Mouse (Mus musculus): ENCODE results near the gene Tbc1d12.
"Not testable (repeated sequence)": the region's sequence is repeated elsewhere in the genome, so short reads cannot be mapped to it uniquely, and the experiment has no call there.

Tbc1d12 gene

DNA sequence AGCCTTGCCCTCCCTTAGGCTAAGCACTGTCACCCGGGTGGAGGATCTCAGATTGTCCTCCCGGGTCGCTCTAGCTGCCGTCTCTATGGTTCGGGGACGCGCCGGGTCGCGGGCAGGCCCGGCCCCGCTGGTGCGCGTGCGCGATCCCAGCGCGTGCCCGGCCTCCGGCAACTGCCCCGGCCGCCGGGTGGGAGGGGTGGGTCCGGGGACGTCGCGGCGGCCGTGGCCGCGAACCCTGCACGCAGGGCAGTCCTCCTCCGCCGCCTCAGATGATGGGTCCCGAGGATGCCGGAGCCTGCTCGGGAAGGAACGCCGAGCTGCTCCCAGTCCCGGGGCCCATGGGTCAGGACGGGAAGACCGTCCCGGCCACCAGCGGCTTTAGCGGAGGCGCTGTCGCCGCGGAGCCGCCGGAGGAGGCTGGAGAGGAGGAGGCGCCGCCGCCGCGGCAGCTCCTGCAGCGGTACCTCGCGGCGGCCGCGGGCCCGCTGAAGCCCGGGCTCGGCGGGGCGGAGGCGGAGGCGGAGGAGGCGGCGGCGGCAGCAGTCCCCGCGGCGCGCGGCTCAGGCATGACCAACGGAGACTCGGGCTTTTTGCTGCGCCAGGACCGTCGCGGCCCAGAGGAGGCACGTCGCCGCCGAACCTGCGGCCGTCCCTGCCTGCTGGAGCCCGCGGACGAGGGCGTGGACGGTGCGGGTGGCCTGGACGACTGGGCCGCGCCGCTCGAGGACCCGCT lies at the start of gene Tbc1d12:
Tbc1d12 (plus strand) TSS at position 142 of the 733 bp plus-strand sequence.
- peak; percentile 97 for DNase-seq (ENCODE audit: low read depth)

GRCm38 (mm10) chr19:38787756-38788155 lies 48.6 kb upstream of the Tbc1d12 start:
- no peak for DNase-seq (ENCODE audit: low read depth)

- no peak for DNase-seq (ENCODE audit: low read depth)
Measured at GRCm38 (mm10) chr19:38793563-38794045, 42.8 kb upstream of the Tbc1d12 start.

- no peak for DNase-seq (ENCODE audit: low read depth)
Measured at GRCm38 (mm10) chr19:38796546-38796945, 39.8 kb upstream of the Tbc1d12 start.

DNA sequence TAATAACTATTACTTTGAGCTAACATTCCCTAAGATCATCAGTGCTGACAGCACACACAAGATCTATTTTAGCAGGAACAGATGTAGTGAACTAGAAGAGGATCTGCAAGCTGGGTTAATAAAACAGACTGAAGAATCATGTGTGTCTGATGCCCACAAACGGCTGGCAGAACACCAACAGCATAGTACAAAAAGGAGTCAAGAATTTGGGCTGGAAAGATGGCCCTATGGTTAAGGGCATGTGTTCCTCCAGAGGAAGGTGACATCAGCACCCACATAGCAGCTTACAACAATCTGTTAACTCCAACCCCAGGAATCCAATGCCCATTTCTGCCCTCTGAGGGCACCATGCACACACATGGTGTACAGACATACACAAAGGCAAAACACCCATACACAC lies 38.1 kb upstream of the Tbc1d12 start:
- no peak for DNase-seq (ENCODE audit: low read depth)

DNA sequence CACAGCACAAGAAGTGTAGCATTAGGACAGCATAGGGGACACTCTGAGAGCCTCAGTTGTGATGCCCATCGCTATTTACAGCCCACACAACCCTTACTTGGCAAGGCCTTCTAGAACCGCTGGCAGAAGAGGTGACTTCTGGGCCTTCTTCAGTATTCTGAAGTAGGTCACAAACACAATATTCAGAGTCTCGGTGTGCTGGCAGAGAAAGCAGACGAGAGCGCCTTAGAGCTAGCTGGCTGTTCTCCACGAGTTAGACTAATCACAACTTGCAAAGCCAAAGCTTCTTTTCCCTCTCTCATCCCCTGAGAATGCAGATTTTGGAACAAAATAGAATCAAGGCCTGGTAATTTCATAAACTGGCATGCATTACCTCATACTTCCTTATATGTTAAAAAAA lies 37.6 kb upstream of the Tbc1d12 start:
- no peak for DNase-seq (ENCODE audit: low read depth)

DNA sequence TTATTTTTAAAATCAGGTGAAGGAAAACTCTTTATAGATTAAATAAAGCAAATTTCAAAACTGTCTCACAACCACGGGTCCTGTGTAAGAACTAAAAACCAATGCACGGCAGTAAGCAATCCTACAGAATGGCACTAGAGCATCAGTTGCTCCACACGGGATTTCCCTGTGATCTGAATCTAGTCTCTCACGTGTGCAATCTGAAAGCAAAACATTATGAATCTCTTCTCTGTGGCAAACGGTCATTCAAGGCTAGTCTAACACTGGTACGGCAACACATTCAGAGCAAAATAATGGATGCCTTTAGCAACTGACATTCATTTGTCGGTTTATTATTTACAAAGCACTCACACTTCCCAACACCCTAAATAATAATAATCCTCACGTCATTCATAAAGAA lies 18.2 kb upstream of the Tbc1d12 start:
- DNase-seq (ENCODE audit: low read depth): peak; percentile 11

DNA sequence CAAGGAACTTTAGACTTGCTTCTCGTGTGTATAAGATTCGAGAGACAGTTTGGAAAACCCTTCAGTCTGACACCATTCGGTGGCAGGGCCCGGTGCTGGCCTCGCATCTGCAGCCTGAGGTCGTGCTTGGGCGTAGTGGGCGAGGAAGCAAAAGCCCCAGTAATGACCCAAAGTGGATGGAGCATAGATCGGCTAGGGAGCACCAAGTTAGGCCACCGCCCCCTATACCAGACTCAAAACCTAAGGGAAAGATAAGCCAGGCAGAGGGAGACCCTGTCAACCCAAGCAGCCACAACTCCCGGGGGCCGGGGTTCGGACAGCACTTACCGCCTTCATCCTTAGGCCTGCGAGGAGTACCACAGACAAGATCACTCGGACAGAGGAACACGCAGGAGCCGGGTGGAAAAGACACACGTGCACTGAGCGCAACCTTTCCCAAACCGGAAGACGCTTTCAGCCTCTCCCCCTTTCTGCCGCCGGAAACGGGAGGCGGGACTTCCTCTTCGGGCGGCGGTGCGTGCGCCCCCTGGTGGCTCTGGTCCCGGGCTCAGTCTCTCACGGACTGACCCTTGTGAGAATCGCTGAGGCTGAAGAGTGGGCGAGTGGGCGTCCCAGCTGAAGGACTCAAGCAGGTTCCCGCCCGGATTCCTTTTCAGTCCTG lies 17.5 kb upstream of the Tbc1d12 start, which contains the start of gene Noc3l:
Noc3l (minus strand) TSS at position 472 of the 661 bp plus-strand sequence.
- peak; percentile 97 for DNase-seq (ENCODE audit: low read depth)

DNA sequence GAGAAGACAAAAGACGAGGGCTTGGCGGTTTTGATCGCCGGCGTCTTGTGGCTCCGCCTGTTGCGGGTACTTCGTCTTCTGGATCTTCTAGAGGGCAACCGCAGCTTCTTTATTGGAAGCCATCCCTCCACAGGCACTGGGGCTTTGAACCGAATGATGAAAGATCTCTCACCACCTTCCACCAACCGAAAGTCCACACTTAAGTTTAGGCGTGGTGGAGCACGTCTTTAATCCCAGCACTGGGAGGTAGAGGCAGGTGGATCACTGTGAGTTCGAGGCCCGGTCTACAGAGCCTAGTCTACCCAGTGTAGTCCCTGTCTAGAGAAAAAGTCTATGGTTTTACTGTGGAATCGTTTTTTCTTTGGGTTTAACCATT lies 17.0 kb upstream of the Tbc1d12 start:
- no peak for DNase-seq (ENCODE audit: low read depth)

- DNase-seq (ENCODE audit: low read depth): peak; percentile 77
Measured at GRCm38 (mm10) chr19:38820186-38820804, 16.1 kb upstream of the Tbc1d12 start.

- DNase-seq (ENCODE audit: low read depth): no peak
Measured at GRCm38 (mm10) chr19:38833224-38833623, 3.2 kb upstream of the Tbc1d12 start.

- DNase-seq (ENCODE audit: low read depth): no peak
Measured at GRCm38 (mm10) chr19:38836084-38836437, 318 bp upstream of the Tbc1d12 start.

DNA sequence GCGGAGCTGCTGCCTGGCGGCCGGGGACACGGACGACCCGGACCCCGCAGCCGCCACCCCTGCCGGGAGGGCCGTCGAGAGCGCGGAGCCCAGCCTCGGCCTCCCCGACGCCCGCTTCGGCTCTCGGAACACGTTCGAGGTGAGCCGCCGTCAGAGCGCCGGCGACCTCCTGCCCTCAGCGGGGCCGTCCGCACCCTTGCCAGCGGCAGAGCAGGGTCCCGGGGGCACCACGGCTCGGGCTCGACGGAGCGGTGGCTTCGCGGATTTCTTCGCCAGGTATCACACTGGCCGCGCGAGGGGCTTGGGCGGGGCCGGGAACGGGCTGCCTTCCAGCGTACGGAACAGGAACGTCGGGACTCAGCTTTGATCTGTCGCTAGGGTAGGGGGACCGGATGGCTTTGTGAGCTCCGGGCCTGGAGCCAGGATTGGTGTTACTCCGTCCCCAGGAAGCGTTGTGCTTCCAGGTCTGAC lies 827 bp downstream of the Tbc1d12 start:
- peak; percentile 48 for DNase-seq (ENCODE audit: low read depth)

DNA sequence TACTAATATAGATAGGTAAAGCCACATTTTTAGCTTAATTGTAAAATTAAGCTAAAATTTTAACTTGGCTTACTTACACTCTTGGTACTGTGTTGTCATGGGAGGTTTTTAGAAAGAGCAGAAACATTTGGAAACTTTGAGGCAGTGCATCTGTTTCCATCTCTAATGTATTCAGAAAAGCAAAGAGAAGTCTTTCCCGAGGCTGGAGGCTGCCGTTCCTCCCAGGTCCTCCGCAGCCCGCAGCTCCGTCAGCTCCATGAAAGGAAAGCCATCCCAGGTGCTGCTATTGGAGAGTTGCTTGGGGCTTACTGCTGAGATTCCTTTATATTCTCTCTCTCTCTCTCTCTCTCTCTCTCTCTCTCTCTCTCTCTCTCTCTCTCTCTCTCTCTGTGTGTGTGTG lies 8.4 kb downstream of the Tbc1d12 start:
- no peak for DNase-seq (ENCODE audit: low read depth)

DNA sequence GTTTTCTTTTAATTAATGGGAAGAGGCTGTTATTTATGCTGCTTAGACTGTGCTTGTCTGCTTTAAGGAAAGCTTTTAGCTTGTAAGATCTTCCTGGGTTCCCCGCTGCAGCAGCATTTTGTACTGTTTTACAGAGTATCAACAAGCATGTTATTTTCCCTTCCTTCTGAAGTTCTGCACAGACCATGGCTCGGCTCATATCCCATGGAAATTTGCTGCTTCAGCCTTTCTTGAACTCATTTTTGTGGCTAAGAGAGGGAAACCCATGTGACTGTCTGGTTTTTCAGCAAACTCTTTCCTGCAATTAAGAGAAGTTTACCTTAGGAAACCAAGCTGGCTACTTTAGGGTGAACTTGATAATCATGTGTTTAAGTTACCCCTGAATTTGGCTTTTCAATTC lies 10.0 kb downstream of the Tbc1d12 start:
- DNase-seq (ENCODE audit: low read depth): no peak

GRCm38 (mm10) chr19:38858224-38858623 lies 21.8 kb downstream of the Tbc1d12 start:
- DNase-seq (ENCODE audit: low read depth): peak; percentile 19

GRCm38 (mm10) chr19:38862523-38862922 lies 26.1 kb downstream of the Tbc1d12 start:
- no peak for DNase-seq (ENCODE audit: low read depth)

GRCm38 (mm10) chr19:38874825-38875224 lies 38.4 kb downstream of the Tbc1d12 start:
- DNase-seq (ENCODE audit: low read depth): not testable (repeated sequence)

DNA sequence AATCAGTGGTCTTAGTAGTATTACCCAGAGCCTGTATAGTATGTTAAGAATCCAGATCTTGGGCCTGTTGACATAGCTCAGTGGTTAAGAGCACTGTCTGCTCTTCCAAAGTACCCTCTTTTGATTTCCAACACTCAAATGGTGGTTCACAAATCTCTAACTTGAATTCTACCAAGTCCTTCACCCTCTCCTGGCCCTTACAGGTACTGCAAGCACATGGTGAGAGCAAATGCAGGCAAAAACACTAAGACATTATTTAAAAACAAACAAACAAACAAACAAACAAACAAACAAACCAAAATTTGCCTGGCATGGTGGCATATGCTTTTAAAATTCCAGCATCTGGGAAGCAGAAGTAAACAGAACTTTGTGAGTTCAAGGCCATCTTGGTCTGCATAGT lies 43.9 kb downstream of the Tbc1d12 start:
- peak; percentile 24 for DNase-seq (ENCODE audit: low read depth)

GRCm38 (mm10) chr19:38901146-38902135 lies 65.1 kb downstream of the Tbc1d12 start:
- peak; percentile 83 for DNase-seq (ENCODE audit: low read depth)

- no peak for DNase-seq (ENCODE audit: low read depth)
Measured at GRCm38 (mm10) chr19:38902501-38902900, 66.1 kb downstream of the Tbc1d12 start.

DNA sequence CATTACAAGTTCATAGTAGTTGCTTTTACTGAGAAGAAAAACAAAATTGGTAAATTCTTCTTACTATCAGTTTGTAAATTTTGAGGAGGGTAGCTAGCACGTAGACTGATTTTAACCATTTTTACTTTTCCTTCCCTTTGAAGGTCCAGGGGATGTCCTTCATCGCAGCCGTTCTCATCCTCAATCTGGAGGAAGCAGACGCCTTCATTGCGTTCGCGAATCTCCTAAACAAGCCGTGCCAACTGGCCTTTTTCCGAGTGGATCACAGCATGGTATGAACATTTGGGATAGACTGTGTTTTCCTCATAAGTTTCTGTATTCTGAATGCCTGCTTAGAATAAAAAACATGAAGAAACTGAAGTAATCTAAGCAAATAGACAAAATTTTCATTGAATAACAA lies 77.4 kb downstream of the Tbc1d12 start:
- no peak for DNase-seq (ENCODE audit: low read depth)
